Mouse (Mus musculus) stomach, postnatal 0 days (tissue): Measurements from ENCODE around the gene Col18a1. TPM values are rescaled to one million over a fixed set of nuclear protein-coding genes. Genes with fewer than 3 reads are reported as not detected.

Experiments used
- ATAC-seq: fragments of 200-750 bp; cut with Nextera tagmentation; 2 replicates; pipeline ENCODE4 v1.8.0; 2017; ENCODE audit not compliant: low FRiP score, low TSS enrichment
- DNase-seq: peaks from one replicate; pipeline ENCODE4 v3.0.0-alpha.2; 2016; ENCODE audit warnings: low spot score
- H3K27ac ChIP-seq: fragments of 300-500 bp; sonication (generic); replicated peaks from 2 replicates; pipeline ENCODE4 v1.5.1; 2014; ENCODE audit warnings: mild to moderate bottlenecking, control low read depth
- H3K27me3 ChIP-seq: fragments of 300-500 bp; sonication (generic); 2 replicates; pipeline ENCODE4 v1.6.1; 2014; ENCODE audit warnings: low read length; ENCODE audit not compliant: control insufficient read depth, insufficient read depth
- H3K36me3 ChIP-seq: fragments of 300-500 bp; sonication (generic); 2 replicates; pipeline ENCODE4 v1.6.1; 2014; ENCODE audit warnings: low read length, mixed read lengths; ENCODE audit not compliant: control insufficient read depth, insufficient read depth
- H3K4me1 ChIP-seq: fragments of 300-500 bp; sonication (generic); replicated peaks from 2 replicates; pipeline ENCODE4 v1.6.1; 2014; ENCODE audit warnings: antibody characterized with exemption; ENCODE audit not compliant: control insufficient read depth, insufficient read depth
- H3K4me2 ChIP-seq: fragments of 300-500 bp; sonication (generic); replicated peaks from 2 replicates; pipeline ENCODE4 v1.6.1; 2014; ENCODE audit warnings: low read depth, mild to moderate bottlenecking, control low read depth, moderate library complexity
- H3K4me3 ChIP-seq: fragments of 300-500 bp; sonication (generic); 2 replicates; pipeline ENCODE4 v1.5.1; 2014; ENCODE audit warnings: low read depth, low read length, control low read depth
- H3K9ac ChIP-seq: fragments of 300-500 bp; sonication (generic); 2 replicates; pipeline ENCODE4 v1.6.1; 2014; ENCODE audit warnings: mild to moderate bottlenecking, low read length, control low read depth, mixed read lengths
- H3K9me3 ChIP-seq: fragments of 300-500 bp; sonication (generic); 2 replicates; pipeline ENCODE4 v1.6.1; 2016; ENCODE audit warnings: low read length; ENCODE audit not compliant: control insufficient read depth
- CTCF ChIP-seq: IDR thresholded peaks from 2 replicates; pipeline ENCODE4 v1.5.1; 2016; ENCODE audit warnings: antibody characterized with exemption, low read depth, mild to moderate bottlenecking, moderate library complexity
- EP300 ChIP-seq: optimal IDR thresholded peaks from 2 replicates; pipeline ENCODE3; 2016; ENCODE audit warnings: antibody characterized with exemption
- WGBS: fragments of 180-500 bp; shearing (Covaris S2); extraction: QIAGEN DNeasy Blood & Tissue Kit; methylation state at CpG from one replicate; pipeline ENCODE4 v1.1.7; 2014; 5-methylcytosine and 5-hydroxymethylcytosine counted together
- polyA plus RNA-seq: library from polyadenylated mRNA; unstranded; fragments of >200 nt; fragmentation: Nextera tagmentation; extraction: Ambion mirVana; gene quantifications from 2 replicates; pipeline ENCODE4 v1.2.1, GENCODE M21; 2015

Col18a1 gene
- polyA plus RNA-seq, 1 experiment from 2014 or later = 26.3 TPM

DNA sequence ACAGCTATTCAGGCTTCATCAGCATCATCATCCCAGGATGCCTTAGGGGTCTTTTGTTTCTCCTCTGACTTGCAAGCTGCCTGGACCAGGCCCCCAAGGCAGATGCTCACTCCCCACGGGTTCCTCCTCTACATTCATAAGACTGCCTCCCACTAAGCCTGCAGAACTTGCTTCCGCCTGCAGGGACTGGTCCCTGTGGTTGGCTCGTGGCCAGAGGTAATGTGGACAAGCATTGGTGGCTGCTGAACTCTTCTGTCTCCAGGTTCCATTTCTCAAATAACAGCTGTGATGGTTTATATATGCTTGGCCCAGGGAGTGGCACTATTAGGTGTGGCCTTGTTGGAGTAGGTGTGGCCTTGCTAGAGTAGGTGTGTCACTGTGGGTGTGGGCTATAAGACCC is 104.9 kb downstream of the Col18a1 start:
- no peaks in the 10 kb centered on the region for H3K4me1 ChIP-seq
- H3K4me2 ChIP-seq = no peak overlapping the region
- WGBS = 54% methylated on average over 3 of the region's 3 CpGs
- TF ChIP-seq CTCF (peak; percentile 31), EP300 (no peak)
- H3K9me3 ChIP-seq = no peaks in the 10 kb centered on the region
- H3K27me3 ChIP-seq = no peaks in the 10 kb centered on the region
- H3K27ac ChIP-seq = no peak overlapping the region
- H3K9ac ChIP-seq = no peak overlapping the region
- DNase-seq = peak; percentile 31
- no peak overlapping the region for H3K4me3 ChIP-seq
- H3K36me3 ChIP-seq = no peaks in the 10 kb centered on the region
- 0 out of 2 replicates have a peak, but pooled peaks have one; percentile 36 for ATAC-seq

DNA sequence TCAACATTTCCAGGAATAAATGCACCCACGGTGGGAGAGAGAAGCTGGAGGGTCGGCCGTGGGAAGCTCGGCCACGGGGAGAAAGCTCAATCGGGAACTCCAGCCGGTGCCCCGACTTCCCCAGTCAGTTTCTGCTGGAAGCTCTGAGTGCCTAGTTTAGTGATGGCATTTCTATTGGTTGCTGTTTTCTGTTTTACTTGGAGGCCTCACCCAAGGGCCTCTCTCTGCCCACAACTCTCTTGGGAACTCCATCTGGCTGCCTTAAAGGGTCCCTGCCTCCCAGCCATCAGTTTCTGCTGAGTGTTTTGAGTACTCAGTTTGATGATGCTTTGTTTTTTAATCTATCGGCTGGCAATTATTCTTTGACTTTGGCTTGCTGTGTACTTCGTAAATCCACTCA is 109.6 kb downstream of the Col18a1 start:
- no peak overlapping the region for H3K9ac ChIP-seq
- H3K27ac ChIP-seq = no peak overlapping the region
- no peak overlapping the region for H3K4me2 ChIP-seq
- WGBS = 79% methylated on average over 10 of the region's 10 CpGs
- no peaks in the 10 kb centered on the region for H3K27me3 ChIP-seq
- no peaks in the 10 kb centered on the region for H3K9me3 ChIP-seq
- no peak for DNase-seq
- no peak overlapping the region for H3K4me3 ChIP-seq
- H3K4me1 ChIP-seq = no peaks in the 10 kb centered on the region
- H3K36me3 ChIP-seq = no peaks in the 10 kb centered on the region; the same call in none of the 2 replicates
- 0 out of 2 replicates have a peak, but pooled peaks have one; percentile 4 for TF ChIP-seq CTCF
- no peak for TF ChIP-seq EP300
- ATAC-seq = no peak

DNA sequence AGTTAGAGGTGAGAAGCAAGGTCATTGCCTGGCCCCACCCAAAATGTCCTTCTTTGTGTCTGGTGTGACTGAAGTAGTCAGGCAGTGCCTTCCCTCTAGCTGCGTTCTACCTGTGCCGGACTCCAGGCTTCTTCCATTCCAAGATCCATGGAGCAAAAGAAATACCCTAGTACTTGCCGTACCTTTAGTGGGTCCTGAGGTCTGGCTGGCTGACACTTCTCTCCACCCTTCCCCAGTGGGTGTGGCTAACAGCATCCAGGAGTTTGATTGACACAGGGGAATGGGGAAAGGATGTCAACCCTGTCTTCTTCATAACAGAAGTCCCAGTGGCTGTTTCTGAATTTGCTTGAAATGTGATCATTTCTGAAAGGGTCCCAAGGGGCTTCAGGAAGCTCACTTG is 117.7 kb downstream of the Col18a1 start:
- H3K27me3 ChIP-seq = no peaks in the 10 kb centered on the region
- H3K9ac ChIP-seq = no peak overlapping the region
- ATAC-seq (no peak), DNase-seq (no peak)
- 91% methylated on average over 3 of the region's 3 CpGs for WGBS
- H3K36me3 ChIP-seq = peaks cover 13% of the 10 kb centered on the region
- H3K9me3 ChIP-seq = no peaks in the 10 kb centered on the region
- H3K4me2 ChIP-seq = no peak overlapping the region
- no peaks in the 10 kb centered on the region for H3K4me1 ChIP-seq
- H3K4me3 ChIP-seq = no peak overlapping the region
- TF ChIP-seq CTCF = no peak
- no peak for TF ChIP-seq EP300
- no peak overlapping the region for H3K27ac ChIP-seq

DNA sequence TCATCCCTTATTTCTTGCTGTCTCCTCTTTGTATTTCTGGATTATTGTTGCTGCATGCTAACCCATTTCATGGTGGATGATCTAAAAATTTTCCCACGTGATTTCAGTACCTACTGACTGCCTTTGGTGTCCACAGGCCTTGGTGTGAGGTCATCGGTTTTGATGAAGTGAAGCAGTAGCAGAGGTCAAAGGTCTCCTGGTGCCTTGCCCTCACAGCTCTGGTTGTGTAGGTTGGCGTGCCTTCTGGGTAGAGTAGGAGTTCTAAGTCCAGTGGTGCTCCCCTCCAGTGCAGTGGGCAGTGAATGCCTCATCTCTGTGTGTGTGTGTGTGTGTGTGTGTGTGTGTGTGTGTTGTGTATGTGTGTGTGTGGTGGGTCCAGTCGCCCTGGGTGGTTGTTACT is 118.2 kb downstream of the Col18a1 start:
- Histone ChIP-seq H3K27ac (no peak overlapping the region), H3K9me3 (no peaks in the 10 kb centered on the region), H3K4me2 (no peak overlapping the region), H3K4me3 (no peak overlapping the region), H3K36me3 (peaks cover 13% of the 10 kb centered on the region; the same call in 1 of the 2 replicates), H3K27me3 (no peaks in the 10 kb centered on the region), H3K9ac (no peak overlapping the region), H3K4me1 (no peaks in the 10 kb centered on the region)
- ATAC-seq (no peak), DNase-seq (no peak)
- TF ChIP-seq EP300 (no peak), CTCF (no peak)
- WGBS = 71% methylated on average over 4 of the region's 4 CpGs

- H3K9me3 ChIP-seq = no peaks in the 10 kb centered on the region
- H3K27me3 ChIP-seq = no peaks in the 10 kb centered on the region
- no peak overlapping the region for H3K4me3 ChIP-seq
- H3K4me1 ChIP-seq = 0 out of 2 replicates have a peak, but pooled peaks cover 4% of the 10 kb centered on the region
- ATAC-seq (no peak), DNase-seq (no peak)
- H3K9ac ChIP-seq = no peak overlapping the region
- H3K36me3 ChIP-seq = peaks cover 12% of the 10 kb centered on the region
- 63% methylated on average over 8 of the region's 8 CpGs for WGBS
- no peak overlapping the region for H3K27ac ChIP-seq
- TF ChIP-seq EP300 (no peak), CTCF (no peak)
- H3K4me2 ChIP-seq = no peak overlapping the region
Measured at GRCm38 (mm10) chr10:77038579-77039174, 127.7 kb downstream of the Col18a1 start.

- WGBS = 73% methylated on average over 6 of the region's 6 CpGs
- Histone ChIP-seq H3K27me3 (no peaks in the 10 kb centered on the region), H3K27ac (no peak overlapping the region), H3K4me2 (no peak overlapping the region), H3K4me3 (no peak overlapping the region), H3K36me3 (peaks cover 12% of the 10 kb centered on the region), H3K9ac (no peak overlapping the region), H3K4me1 (0 out of 2 replicates have a peak, but pooled peaks cover 4% of the 10 kb centered on the region), H3K9me3 (no peaks in the 10 kb centered on the region)
- no peak for ATAC-seq
- TF ChIP-seq EP300 (no peak), CTCF (no peak)
- DNase-seq = no peak
Measured at GRCm38 (mm10) chr10:77035487-77035886, 130.9 kb downstream of the Col18a1 start.
